Mouse (Mus musculus): ENCODE data around the gene Nacc1.

GRCm38 (mm10) chr8:84736521-84736920 is 48.9 kb upstream of the Nacc1 start:
- no peak for TF ChIP-seq TAL1 (IDR thresholded peaks at IDR 0.05; ENCODE audit: low read length)
- TF ChIP-seq GATA1 (IDR thresholded peaks at IDR 0.05; ENCODE audit: low read length) = no peak
